Mouse (Mus musculus): ENCODE measurements around the gene Dgkz.

Dgkz gene

DNA sequence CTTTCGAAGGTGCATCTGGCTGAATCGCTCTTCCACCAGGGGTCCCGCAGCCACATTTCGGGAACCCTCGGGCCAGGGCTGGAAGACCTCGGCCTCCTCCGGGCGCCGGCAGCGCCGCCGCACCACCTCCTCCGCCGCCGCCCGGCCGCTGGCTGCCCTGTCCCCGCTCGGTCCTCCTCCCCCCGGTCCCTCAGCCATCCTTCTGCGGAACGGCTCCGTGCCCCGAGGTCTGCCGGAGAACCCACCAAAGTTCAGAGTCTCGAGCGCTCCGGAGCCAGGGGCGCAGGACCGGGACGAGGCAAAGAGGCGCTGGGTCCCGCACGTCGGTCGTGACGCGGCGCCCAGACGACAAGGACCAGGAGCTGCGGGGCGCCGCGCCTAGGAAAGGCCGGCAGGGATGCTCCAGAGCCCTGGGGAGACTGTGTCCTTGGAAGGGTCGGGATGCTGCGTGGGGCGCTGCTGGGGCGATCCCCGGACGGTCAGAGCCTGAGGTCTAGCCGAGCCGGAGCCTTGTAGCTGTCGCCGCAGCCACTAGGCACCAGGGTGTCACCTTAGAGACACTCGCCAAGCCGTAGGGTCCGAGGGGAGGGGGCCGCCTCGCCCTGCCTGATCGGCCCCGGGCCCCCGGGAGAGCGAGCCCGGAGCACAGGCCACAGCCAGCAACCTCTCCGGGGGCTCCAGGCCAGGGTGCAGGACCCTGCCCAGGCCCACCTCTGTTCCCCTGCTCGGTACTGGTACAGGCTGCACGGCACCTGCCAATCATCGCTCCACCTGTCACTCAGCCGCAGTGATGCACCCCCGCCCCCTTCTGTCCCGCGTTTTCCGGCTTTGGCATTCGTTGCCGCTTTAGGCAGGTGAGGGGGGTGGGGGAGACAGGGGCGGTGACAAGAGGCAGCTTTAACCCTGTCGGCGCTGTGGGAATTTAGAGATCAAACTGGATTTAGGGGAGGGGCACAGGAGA lies at the start of gene Dgkz:
Dgkz (minus strand) TSS at position 284 of the 961 bp plus-strand sequence.
- peak; percentile 76 for DNase-seq

GRCm38 (mm10) chr2:92025202-92025601 lies 49.5 kb upstream of the Dgkz start:
- no peak for DNase-seq

DNA sequence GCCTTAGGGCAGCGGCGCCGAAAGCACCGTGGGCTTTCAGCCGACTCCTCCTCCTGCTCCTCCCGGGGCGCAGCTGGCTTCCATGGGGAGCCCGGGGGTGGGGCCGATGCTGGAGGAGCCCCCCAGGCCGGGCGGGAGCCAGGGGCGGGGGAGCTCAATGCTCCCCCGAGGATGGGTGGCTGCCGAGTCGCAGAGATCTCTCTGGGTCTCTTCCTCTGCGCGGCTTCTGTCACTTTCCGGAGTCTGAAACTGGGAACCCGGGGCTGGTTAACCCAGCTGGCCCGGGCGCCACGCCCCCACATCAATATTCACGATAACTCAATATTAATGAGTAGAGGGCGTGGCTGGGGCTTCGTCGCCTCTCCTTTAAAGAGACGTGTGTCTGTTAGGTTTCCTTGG lies 48.6 kb upstream of the Dgkz start, which contains the start of gene Creb3l1:
Creb3l1 (minus strand) TSS at position 229 of the 399 bp plus-strand sequence.
- DNase-seq: no peak

DNA sequence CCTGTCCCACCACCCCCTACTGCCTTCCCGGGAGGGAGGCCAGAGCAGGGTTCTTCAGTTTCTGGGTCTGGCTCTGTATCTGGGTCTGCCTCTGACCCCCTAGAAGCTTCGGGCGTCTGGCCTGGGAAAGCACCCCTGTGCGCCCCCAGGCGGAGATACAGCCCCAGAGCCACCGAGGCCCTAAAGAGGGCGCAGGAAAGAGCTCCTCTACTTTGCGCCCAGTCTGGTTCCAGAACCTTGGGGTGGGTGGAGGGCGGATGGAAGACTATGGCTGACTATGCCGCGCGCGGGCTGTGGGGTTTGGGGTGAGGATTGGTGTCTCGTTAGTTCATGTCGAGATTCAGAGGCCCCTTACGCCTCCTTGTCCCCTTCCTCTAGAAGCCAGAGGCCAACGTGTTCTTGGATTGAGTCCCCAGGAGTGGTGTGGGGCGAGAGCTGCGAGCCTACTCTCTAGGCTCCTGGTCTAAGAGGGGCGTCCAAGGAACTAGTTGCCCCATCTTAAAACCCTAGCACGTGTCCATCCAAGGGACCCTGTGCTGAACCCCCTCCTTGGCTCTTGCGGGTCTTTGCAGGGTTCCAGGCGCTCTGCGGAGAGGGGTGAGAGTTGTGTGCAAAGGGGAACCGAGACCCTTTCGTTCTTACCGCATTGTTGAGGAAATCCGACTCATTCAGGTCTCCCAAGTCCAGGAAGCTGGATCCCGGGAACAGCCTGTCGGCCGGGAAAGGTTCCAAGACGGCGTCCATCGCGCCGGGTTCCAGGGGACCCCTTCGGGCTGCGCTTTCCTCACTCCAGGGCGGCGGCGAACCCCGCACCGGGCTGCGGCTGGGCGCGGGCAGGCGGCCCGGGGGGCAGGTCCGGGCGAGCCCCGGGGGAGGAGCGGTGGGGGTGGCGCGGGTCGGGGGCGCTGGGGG lies 48.0 kb upstream of the Dgkz start:
- peak; percentile 38 for DNase-seq

- DNase-seq: no peak
Observed at GRCm38 (mm10) chr2:92020676-92021265, 45.1 kb upstream of the Dgkz start.

GRCm38 (mm10) chr2:92017440-92017839 lies 41.8 kb upstream of the Dgkz start:
- DNase-seq: no peak

- DNase-seq: no peak
Observed at GRCm38 (mm10) chr2:92016981-92017380, 41.3 kb upstream of the Dgkz start.

- DNase-seq: no peak
Observed at GRCm38 (mm10) chr2:92014891-92015290, 39.2 kb upstream of the Dgkz start.

- no peak for DNase-seq
Observed at GRCm38 (mm10) chr2:92014248-92014647, 38.6 kb upstream of the Dgkz start.

DNA sequence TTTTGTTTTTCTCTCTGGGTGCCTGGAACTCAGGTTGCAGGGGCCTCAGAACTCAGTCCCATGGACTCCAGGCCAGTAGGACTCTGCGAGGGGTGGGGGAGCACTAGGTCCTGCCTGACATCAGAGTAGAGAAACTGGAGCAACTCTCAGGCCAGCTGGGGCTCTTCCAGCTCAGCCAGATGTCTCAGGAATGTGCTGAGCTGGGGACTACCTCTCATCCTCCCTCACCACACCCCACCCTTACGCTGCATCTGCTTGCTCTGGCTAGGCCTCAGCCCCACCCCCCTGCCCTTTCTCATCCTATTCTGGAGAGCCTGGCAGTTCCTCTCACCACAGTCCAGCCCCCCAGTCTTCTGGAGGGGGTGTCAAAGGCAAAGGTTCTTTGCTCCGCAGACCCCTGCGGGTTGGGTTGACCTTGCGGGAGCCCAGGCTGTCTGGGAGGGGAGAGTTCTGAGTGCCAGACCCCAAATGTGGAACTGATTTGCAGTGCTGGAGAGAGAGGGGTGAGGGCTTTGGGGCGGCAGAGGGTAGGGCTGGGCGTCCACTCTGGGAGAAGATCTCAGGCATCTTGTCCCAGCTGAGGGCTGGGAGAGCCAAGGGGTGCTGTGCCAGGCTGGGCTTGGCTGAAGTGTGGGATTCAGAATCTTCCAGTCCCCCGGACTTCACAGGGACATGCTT lies 37.2 kb upstream of the Dgkz start:
- no peak for DNase-seq

GRCm38 (mm10) chr2:92011424-92012353 lies 36.0 kb upstream of the Dgkz start:
- no peak for DNase-seq

DNA sequence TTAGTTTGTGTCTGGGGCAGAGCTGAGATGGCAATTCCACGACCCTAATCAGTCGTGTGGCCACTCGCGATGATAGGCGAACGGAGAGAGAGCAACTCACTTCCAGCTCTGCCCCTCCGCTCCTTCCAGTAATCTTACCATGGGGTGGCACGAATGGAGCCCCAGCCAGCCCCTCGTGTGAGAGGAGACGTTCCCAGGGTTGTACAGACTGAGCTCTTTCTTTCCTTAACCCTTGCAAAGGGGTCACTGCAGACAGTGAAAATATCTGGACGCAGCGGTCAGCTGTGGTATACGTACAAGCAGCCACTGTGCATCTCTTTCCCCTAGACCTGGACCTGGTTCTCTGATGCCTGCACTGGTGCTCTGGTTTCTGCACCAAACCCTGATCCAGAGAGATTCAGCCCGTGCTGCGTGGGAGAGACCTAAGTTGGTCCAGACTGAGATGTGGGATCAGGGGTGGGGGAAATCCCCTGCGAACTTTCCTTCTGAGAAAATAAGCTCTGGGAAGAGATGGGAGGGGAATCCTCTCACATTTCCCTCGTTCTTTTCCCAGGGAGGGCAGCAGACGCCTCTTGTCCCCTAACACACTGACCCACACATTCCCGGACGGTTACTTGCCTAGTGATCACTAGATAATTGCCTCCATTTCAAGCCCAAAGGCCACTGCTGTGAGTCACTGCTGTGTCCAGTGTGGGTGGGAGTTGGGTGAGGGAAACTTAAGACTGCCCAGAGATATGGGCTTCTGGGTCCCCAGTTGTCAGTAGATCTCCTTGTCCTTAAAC lies 33.1 kb upstream of the Dgkz start:
- DNase-seq: no peak

GRCm38 (mm10) chr2:92007933-92008622 lies 32.4 kb upstream of the Dgkz start:
- DNase-seq: peak; percentile 97

DNA sequence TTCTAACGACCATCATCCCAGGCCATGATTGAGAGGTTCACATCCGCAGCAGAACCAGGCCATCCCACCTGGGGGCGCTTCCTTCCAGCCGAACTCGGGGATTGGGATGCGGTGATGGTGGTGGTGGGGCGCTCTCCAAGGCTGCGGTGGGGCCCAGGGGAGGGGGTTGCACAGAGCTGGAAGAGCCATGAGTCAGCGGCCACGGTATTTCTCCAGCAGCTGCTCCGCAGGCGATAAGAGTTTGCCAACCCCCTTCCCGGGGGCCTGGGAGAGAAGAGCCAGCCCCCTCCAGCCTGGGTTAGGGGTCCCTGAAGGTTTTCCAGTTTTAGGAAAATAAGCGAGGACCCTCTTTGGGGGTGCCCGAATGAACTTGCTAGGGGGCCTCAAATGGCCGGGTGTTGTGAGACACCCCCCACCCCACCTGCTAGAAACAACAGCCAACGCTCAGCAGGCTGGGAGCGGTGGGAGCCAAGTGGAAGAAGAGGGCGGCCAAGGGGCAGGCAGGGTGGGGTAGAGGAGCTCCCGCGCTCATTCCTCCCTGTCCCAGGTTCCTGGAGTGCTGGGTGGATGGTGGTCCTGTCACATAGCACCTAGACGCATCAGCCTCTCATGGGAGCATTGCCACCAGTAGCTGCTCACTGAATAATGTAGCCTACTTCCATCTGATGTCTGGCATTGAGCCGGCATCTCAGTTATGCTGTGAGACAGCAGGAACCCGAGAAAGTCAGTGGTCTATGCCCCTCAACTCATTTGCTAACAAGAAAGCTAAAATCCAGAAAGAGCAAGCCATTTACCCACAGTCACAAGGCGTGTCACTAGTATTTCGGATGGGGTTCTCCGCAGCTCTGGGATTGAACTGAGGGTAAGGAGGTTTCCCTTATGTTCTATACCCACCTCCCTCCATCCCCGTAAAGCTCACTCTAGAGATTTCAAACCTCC lies 31.6 kb upstream of the Dgkz start:
- DNase-seq: no peak

DNA sequence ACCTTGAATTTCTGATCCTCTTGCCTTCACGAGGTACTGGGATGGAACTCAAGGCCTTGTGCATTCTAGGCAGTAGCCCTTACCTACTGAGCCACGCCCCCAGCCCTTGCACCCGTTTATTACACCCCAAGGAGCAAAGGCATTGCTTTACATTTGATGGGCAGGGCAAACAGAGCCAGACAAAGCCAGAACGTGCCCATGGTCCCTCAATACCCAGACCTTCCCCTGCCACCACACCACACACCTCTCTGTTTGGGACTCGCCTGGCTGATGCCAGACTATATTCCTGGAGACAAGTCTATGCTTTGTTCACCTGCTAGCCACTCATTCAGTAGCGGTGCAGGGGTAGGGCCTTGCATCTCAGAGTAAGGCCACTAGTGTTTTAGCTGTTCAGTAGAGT lies 30.8 kb upstream of the Dgkz start:
- DNase-seq: no peak

GRCm38 (mm10) chr2:92004617-92005016 lies 29.0 kb upstream of the Dgkz start:
- DNase-seq: no peak

- no peak for DNase-seq
Observed at GRCm38 (mm10) chr2:91997905-91998608, 22.4 kb upstream of the Dgkz start.

DNA sequence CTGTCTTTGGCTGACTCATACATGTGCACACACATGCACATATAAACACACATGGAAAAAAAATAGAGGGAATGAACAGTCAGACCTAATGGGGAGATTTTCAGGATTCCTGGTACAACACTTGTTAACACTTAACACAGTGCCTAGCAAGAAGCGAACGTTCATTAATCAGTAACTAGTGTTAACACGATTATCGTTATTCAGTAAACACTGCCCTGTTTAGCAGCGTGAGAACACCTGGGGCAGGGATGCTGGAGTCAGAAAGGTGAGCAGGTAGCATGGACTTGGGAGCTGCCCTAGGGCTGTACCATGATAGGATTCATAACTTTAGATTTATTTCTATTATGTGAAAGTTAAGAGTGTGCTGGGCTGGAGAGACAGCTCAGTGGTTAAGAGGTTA lies 20.3 kb upstream of the Dgkz start:
- no peak for DNase-seq

Measured in thymus, postnatal 14 days (tissue).